Mouse (Mus musculus): ENCODE results near the gene Map2k2. TPM values are rescaled to one million over a fixed set of nuclear protein-coding genes. Genes with fewer than 3 reads are reported as not detected.

Gene Map2k2
- total and polyA plus RNA-seq, 3 experiments = 67.2 to 127 (median 120) TPM

DNA sequence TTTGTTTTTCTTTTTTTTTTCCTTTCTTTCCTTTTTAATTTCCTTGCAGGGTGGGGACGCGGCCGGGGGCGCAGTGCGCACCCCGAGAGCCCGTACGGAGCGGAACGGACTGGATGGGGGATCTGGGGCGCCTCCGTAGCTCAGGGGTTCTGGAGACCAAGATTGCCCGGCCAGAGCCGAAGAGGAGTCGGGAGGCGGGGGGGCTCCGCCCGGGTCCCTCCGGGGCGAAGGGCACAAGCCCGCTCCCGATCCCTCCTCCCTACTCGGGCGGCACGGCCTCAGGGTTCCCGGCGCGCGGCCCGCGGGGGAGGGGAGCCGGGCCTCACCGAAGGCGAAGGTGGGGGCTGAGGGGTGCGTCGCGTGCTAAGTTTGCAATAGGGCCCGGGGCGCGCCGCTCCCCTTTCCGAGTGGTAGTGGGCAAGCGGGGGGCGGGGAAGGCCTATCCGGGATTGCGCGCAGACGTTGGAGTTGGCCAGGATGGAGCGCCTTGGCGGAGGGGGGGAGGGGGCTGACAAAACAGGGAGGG is 31.1 kb downstream of the Map2k2 start:
- dilution Hi-C loops (cut with MboI; ENCODE audit: extremely low pct_ligation_motif_present, extremely low pct_unique_long_range_greater_than_20kb, low sequenced_read_pairs) = no loop called here
- DNase-seq (ENCODE audit: extremely low read depth) = peak; percentile 54

DNA sequence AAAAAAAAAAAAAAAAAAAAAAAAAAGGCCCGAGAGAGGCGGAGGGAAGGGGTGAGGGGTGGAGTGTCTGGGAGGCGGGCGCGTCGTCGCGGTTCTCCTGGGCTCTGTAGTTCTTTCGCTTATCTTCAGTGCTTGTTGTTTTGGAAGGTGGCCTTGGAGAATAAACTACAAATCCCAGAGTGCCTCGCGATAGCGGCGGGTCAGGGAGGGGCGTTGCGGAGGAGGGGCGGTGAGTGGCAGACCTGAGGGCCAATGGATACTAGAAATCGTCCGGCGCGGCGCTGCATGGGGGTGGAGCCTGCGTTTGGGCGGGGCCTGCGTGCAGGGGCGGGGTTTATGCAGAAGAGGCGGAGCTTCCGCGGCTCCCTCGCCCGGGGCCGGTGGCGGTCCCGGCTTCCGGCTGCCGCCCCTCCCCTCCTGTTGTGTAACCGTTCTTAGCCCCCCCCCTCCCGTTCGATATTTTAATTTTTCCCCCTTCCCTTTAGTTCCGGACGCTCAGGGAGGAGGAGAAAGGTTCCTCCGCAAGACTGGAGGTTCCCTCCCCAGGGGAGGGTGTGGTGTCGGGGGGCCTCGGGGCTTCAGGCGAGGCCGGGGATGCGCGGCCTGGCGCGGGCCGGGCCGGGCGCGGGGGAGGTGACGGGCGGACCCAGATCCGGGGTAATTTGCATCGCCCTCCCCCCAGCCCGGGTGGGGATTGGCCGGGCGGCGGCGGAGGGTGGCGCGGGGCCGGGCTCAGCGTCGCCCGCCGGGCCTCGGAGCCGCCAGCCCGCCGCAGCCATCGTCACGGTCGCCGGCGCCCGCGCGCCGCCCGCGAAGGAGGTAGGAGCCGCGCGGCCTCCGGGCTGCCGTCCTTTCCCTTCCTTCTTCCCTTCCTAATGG is 31.8 kb downstream of the Map2k2 start:
- H3K4me1 ChIP-seq (ENCODE audit: control insufficient read depth in 1 of 2, insufficient read depth in 2 of 2) = peaks cover 19 to 52% of the 10 kb centered on the region in 2 experiments
- H3K27me3 ChIP-seq (replicated peaks) = no peaks in the 10 kb centered on the region
- in situ Hi-C loops (cut with MboI; ENCODE audit: low pct_ligation_motif_present, low pct_unique_long_range_greater_than_20kb, low sequenced_read_pairs) = no loop called here
- dilution Hi-C loops (cut with MboI; ENCODE audit: extremely low pct_ligation_motif_present, extremely low pct_unique_long_range_greater_than_20kb, low sequenced_read_pairs) = no loop called here
- no peaks in the 10 kb centered on the region for H3K9me3 ChIP-seq (replicated peaks; ENCODE audit: low read length)
- H3K36me3 ChIP-seq (replicated peaks in 1 of 2; ENCODE audit: control insufficient read depth in 1 of 2, insufficient read depth in 1 of 2, low read length in 1 of 2) = peaks cover 0 to 22% of the 10 kb centered on the region in 2 experiments
- H3K4me3 ChIP-seq (replicated peaks in 1 of 3; ENCODE audit: low read depth in 2 of 3, low read length in 2 of 3, poor library complexity in 1 of 3) = peak overlapping the region; percentile 85 to 90 (median 87)
- peak overlapping the region; percentile 100 for H3K9ac ChIP-seq (ENCODE audit: insufficient read depth, low read depth)
- H3K4me2 ChIP-seq (ENCODE audit: insufficient read depth, low read depth, poor library complexity, severe bottlenecking) = no peak overlapping the region; the same call in 1 of the 2 replicates
- DNase-seq (ENCODE audit: extremely low read depth) = peak; percentile 96
- peaks cover 46% of the 10 kb centered on the region for H3K79me2 ChIP-seq (replicated peaks; ENCODE audit: control insufficient read depth, extremely low read depth, insufficient read depth, poor library complexity, severe bottlenecking)
- peak overlapping the region; percentile 82 for H3K27ac ChIP-seq (ENCODE audit: insufficient read depth, low read depth)
- TF ChIP-seq HCFC1 (IDR thresholded peaks at IDR 0.05; ENCODE audit: low read depth, low read length) (peak; percentile 93), GABPA (IDR thresholded peaks at IDR 0.05; ENCODE audit: insufficient replicate concordance, low read depth, low read length) (peak; percentile 37; the same call in 1 of the 2 replicates), MYC (IDR thresholded peaks at IDR 0.05; ENCODE audit: low read depth, low read length) (peak; percentile 79), MEF2A (IDR thresholded peaks at IDR 0.05; ENCODE audit: borderline replicate concordance, low read depth, low read length) (peak; percentile 73), RAD21 (IDR thresholded peaks at IDR 0.05; ENCODE audit: low read depth, low read length) (no peak), NRF1 (IDR thresholded peaks at IDR 0.05; ENCODE audit: low read depth, low read length) (no peak), ELF1 (IDR thresholded peaks at IDR 0.05; ENCODE audit: low read depth, low read length) (peak; percentile 67), POLR2AphosphoS2 (IDR thresholded peaks at IDR 0.05; ENCODE audit: low read depth, low read length) (no peak), TCF12 (IDR thresholded peaks at IDR 0.05; ENCODE audit: low read depth, low read length) (peak; percentile 50), IRF4 (IDR thresholded peaks at IDR 0.05; ENCODE audit: low read depth, low read length) (peak; percentile 5; the same call in 1 of the 2 replicates), CHD2 (IDR thresholded peaks at IDR 0.05; ENCODE audit: low read length) (peak; percentile 77), TBP (conservative IDR thresholded peaks at IDR 0.05; ENCODE audit: low read depth, low read length) (no peak), UBTF (IDR thresholded peaks at IDR 0.05; ENCODE audit: low read depth, low read length) (peak; percentile 100), ZNF384 (IDR thresholded peaks at IDR 0.05; ENCODE audit: low read depth, low read length) (peak; percentile 99), NELFE (IDR thresholded peaks at IDR 0.05; ENCODE audit: low read depth, low read length) (peak; percentile 64; the same call in 1 of the 2 replicates), ZMIZ1 (IDR thresholded peaks at IDR 0.05; ENCODE audit: low read depth, low read length) (peak; percentile 60), MAZ (IDR thresholded peaks at IDR 0.05; ENCODE audit: low read depth, low read length) (peak; percentile 98), EP300 (IDR thresholded peaks at IDR 0.05; ENCODE audit: low read length) (no peak), ZKSCAN1 (IDR thresholded peaks at IDR 0.05; ENCODE audit: borderline replicate concordance, low read depth, low read length) (peak; percentile 46; the same call in 1 of the 2 replicates)

More for the DNA sequence above, 31.1 kb downstream of the Map2k2 start:
- Histone ChIP-seq H3K36me3 (replicated peaks in 1 of 2; ENCODE audit: control insufficient read depth in 1 of 2, insufficient read depth in 1 of 2, low read length in 1 of 2) (peaks cover 0 to 17% of the 10 kb centered on the region in 2 experiments), H3K4me1 (ENCODE audit: control insufficient read depth in 1 of 2, insufficient read depth in 2 of 2) (peaks cover 16 to 46% of the 10 kb centered on the region in 2 experiments), H3K27me3 (replicated peaks) (no peaks in the 10 kb centered on the region), H3K79me2 (replicated peaks; ENCODE audit: control insufficient read depth, extremely low read depth, insufficient read depth, poor library complexity, severe bottlenecking) (peaks cover 39% of the 10 kb centered on the region), H3K27ac (ENCODE audit: insufficient read depth, low read depth) (peak overlapping the region; percentile 79), H3K9me3 (replicated peaks; ENCODE audit: low read length) (no peaks in the 10 kb centered on the region), H3K9ac (ENCODE audit: insufficient read depth, low read depth) (peak overlapping the region; percentile 100), H3K4me2 (ENCODE audit: insufficient read depth, low read depth, poor library complexity, severe bottlenecking) (peak overlapping the region; percentile 26; the same call in 1 of the 2 replicates), H3K4me3 (replicated peaks in 1 of 3; ENCODE audit: low read depth in 2 of 3, low read length in 2 of 3, poor library complexity in 1 of 3) (peak overlapping the region; percentile 81 to 87 (median 81))
- in situ Hi-C loops (cut with MboI; ENCODE audit: low pct_ligation_motif_present, low pct_unique_long_range_greater_than_20kb, low sequenced_read_pairs) = no loop called here
- TF ChIP-seq NELFE (IDR thresholded peaks at IDR 0.05; ENCODE audit: low read depth, low read length) (no peak), CHD1 (IDR thresholded peaks at IDR 0.05; ENCODE audit: low read depth, low read length) (peak; percentile 17; the same call in 1 of the 2 replicates), ZKSCAN1 (IDR thresholded peaks at IDR 0.05; ENCODE audit: borderline replicate concordance, low read depth, low read length) (no peak), TCF12 (IDR thresholded peaks at IDR 0.05; ENCODE audit: low read depth, low read length) (no peak), SIN3A (IDR thresholded peaks at IDR 0.05; ENCODE audit: low read length) (peak; percentile 67; the same call in 1 of the 2 replicates), ZMIZ1 (IDR thresholded peaks at IDR 0.05; ENCODE audit: low read depth, low read length) (no peak), MEF2A (IDR thresholded peaks at IDR 0.05; ENCODE audit: borderline replicate concordance, low read depth, low read length) (no peak), POLR2A (IDR thresholded peaks at IDR 0.05; ENCODE audit: low read depth, low read length) (peak; percentile 41; the same call in 1 of the 2 replicates), TBP (conservative IDR thresholded peaks at IDR 0.05; ENCODE audit: low read depth, low read length) (no peak), NRF1 (IDR thresholded peaks at IDR 0.05; ENCODE audit: low read depth, low read length) (no peak), CTCF (conservative IDR thresholded peaks at IDR 0.05 in 1 of 2, IDR thresholded peaks at IDR 0.05 in 1 of 2; ENCODE audit: low read depth in 2 of 2, low read length in 2 of 2) (no peak), HCFC1 (IDR thresholded peaks at IDR 0.05; ENCODE audit: low read depth, low read length) (no peak), MXI1 (IDR thresholded peaks at IDR 0.05; ENCODE audit: low read depth, low read length) (0 out of 2 replicates have a peak, but pooled peaks have one; percentile 29), ZC3H11A (IDR thresholded peaks at IDR 0.05; ENCODE audit: low read depth, low read length) (no peak), MAFK (IDR thresholded peaks at IDR 0.05; ENCODE audit: insufficient replicate concordance, low read length) (no peak), RCOR1 (conservative IDR thresholded peaks at IDR 0.05; ENCODE audit: low read depth, low read length) (no peak), JUN (IDR thresholded peaks at IDR 0.05; ENCODE audit: insufficient read depth, low read depth, low read length) (no peak), GABPA (IDR thresholded peaks at IDR 0.05; ENCODE audit: insufficient replicate concordance, low read depth, low read length) (no peak), SMC3 (IDR thresholded peaks at IDR 0.05; ENCODE audit: low read depth, low read length) (no peak), MYC (IDR thresholded peaks at IDR 0.05; ENCODE audit: low read depth, low read length) (0 out of 2 replicates have a peak, but pooled peaks have one; percentile 2), RAD21 (IDR thresholded peaks at IDR 0.05; ENCODE audit: low read depth, low read length) (no peak), IRF4 (IDR thresholded peaks at IDR 0.05; ENCODE audit: low read depth, low read length) (no peak), USF2 (conservative IDR thresholded peaks at IDR 0.05; ENCODE audit: low read depth, low read length) (no peak), BHLHE40 (IDR thresholded peaks at IDR 0.05; ENCODE audit: low read depth, low read length) (peak; percentile 67), E2F4 (IDR thresholded peaks at IDR 0.05; ENCODE audit: insufficient replicate concordance, low read depth, low read length) (no peak)

All from CH12.LX (cell line).